Mouse (Mus musculus) ES-Bruce4 (cell line): ENCODE results near the gene Spsb4. TPM values are rescaled to one million over a fixed set of nuclear protein-coding genes. Genes with fewer than 3 reads are reported as not detected.

Experiments
- H3K27ac ChIP-seq: 2 replicates; pipeline ENCODE4 v1.5.1; 2012; ENCODE audit warnings: low read length, inconsistent platforms; ENCODE audit not compliant: insufficient read depth
- H3K27me3 ChIP-seq: 2 replicates; pipeline ENCODE4 v1.6.1; 2012; ENCODE audit warnings: mild to moderate bottlenecking, low read length, inconsistent platforms; ENCODE audit not compliant: control insufficient read depth, poor library complexity, insufficient read depth, severe bottlenecking
- H3K36me3 ChIP-seq: 2 replicates; pipeline ENCODE4 v1.6.1; 2012; ENCODE audit warnings: inconsistent platforms, mild to moderate bottlenecking, low read length, moderate library complexity; ENCODE audit not compliant: control insufficient read depth, poor library complexity, insufficient read depth, severe bottlenecking
- H3K4me1 ChIP-seq: one replicate; pipeline ENCODE4 v1.8.1; 2011; ENCODE audit warnings: low read length; ENCODE audit not compliant: control insufficient read depth, insufficient read depth
- H3K4me3 ChIP-seq: 2 replicates; pipeline ENCODE4 v1.5.1; 2011; ENCODE audit warnings: low read depth, mild to moderate bottlenecking, low read length
- H3K9ac ChIP-seq: 2 replicates; pipeline ENCODE4 v1.6.1; 2012; ENCODE audit warnings: low read depth, mild to moderate bottlenecking, inconsistent platforms; ENCODE audit not compliant: poor library complexity, severe bottlenecking
- H3K9me3 ChIP-seq: replicated peaks from 2 replicates; pipeline ENCODE4 v1.6.1; 2012; ENCODE audit warnings: mild to moderate bottlenecking, low read length, inconsistent platforms; ENCODE audit not compliant: control insufficient read depth, poor library complexity, insufficient read depth, severe bottlenecking
- CTCF ChIP-seq: IDR thresholded peaks from one replicate; pipeline ENCODE4 v1.8.1; 2011; ENCODE audit warnings: low read depth, low read length
- EP300 ChIP-seq: IDR thresholded peaks from 2 replicates; pipeline ENCODE4 v1.6.1; 2011; ENCODE audit warnings: low read depth, low read length; ENCODE audit not compliant: insufficient read depth
- POLR2A ChIP-seq: IDR thresholded peaks from one replicate; pipeline ENCODE4 v1.8.1; 2011; ENCODE audit warnings: low read length; ENCODE audit not compliant: insufficient read depth
- polyA plus RNA-seq: library from polyadenylated mRNA; stranded (reverse); fragments of >200 nt; gene quantifications from 2 replicates; pipeline ENCODE4 v1.2.4, GENCODE M21; 2011; ENCODE audit warnings: low read depth; ENCODE audit not compliant: missing spikeins, insufficient read depth, insufficient read length

Spsb4 gene
- polyA plus RNA-seq, 1 experiment = 1.9 TPM

DNA sequence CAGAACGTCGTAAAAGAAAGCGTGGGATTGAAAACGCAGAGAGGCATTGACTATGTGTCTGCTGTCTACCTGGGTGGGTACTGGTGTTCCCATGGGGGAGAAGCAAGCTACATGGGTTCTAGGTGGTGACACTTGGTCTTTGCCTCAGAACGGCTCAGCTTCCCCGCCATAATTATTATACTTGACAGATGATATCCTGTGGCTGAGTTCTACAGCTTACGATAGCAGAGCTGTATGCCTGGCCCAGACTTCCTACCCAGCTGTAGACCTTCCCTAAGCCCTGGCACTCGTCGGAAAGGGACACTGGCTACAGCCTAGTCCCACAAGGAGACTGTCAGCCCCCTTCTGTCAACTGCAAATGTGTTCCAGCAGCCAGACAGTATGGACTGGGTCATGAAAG lies 37.5 kb downstream of the Spsb4 start:
- no peak overlapping the region for H3K4me3 ChIP-seq
- H3K4me1 ChIP-seq = no peaks in the 10 kb centered on the region
- no peaks in the 10 kb centered on the region for H3K36me3 ChIP-seq
- H3K27ac ChIP-seq = no peak overlapping the region
- no peak overlapping the region for H3K9ac ChIP-seq
- no peaks in the 10 kb centered on the region for H3K27me3 ChIP-seq
- TF ChIP-seq CTCF = no peak
- no peaks in the 10 kb centered on the region for H3K9me3 ChIP-seq

GRCm38 (mm10) chr9:96980037-96980997 lies 38.3 kb downstream of the Spsb4 start:
- Histone ChIP-seq H3K9ac (no peak overlapping the region), H3K4me3 (no peak overlapping the region), H3K9me3 (no peaks in the 10 kb centered on the region), H3K27ac (no peak overlapping the region), H3K4me1 (no peaks in the 10 kb centered on the region), H3K27me3 (no peaks in the 10 kb centered on the region), H3K36me3 (no peaks in the 10 kb centered on the region)
- TF ChIP-seq EP300 = no peak
- TF ChIP-seq POLR2A = no peak
- no peak for TF ChIP-seq CTCF

- H3K27ac ChIP-seq = no peak overlapping the region
- no peak overlapping the region for H3K9ac ChIP-seq
- no peaks in the 10 kb centered on the region for H3K4me1 ChIP-seq
- no peaks in the 10 kb centered on the region for H3K27me3 ChIP-seq
- TF ChIP-seq EP300 (no peak), CTCF (no peak), POLR2A (no peak)
- H3K4me3 ChIP-seq = no peak overlapping the region
- H3K9me3 ChIP-seq = no peaks in the 10 kb centered on the region
- no peaks in the 10 kb centered on the region for H3K36me3 ChIP-seq
Measured at GRCm38 (mm10) chr9:96979417-96980030, 39.1 kb downstream of the Spsb4 start.

GRCm38 (mm10) chr9:96978147-96978782 lies 40.4 kb downstream of the Spsb4 start:
- Histone ChIP-seq H3K27me3 (no peaks in the 10 kb centered on the region), H3K4me3 (no peak overlapping the region), H3K36me3 (no peaks in the 10 kb centered on the region), H3K4me1 (no peaks in the 10 kb centered on the region), H3K27ac (no peak overlapping the region), H3K9ac (no peak overlapping the region), H3K9me3 (no peaks in the 10 kb centered on the region)
- TF ChIP-seq POLR2A = no peak
- TF ChIP-seq CTCF = no peak
- no peak for TF ChIP-seq EP300

GRCm38 (mm10) chr9:96977287-96978145 lies 41.1 kb downstream of the Spsb4 start:
- Histone ChIP-seq H3K27ac (no peak overlapping the region), H3K4me1 (no peaks in the 10 kb centered on the region), H3K27me3 (no peaks in the 10 kb centered on the region), H3K4me3 (no peak overlapping the region), H3K9me3 (no peaks in the 10 kb centered on the region), H3K36me3 (no peaks in the 10 kb centered on the region), H3K9ac (no peak overlapping the region)
- no peak for TF ChIP-seq POLR2A
- TF ChIP-seq EP300 = no peak
- TF ChIP-seq CTCF = no peak
